Mouse (Mus musculus) left cerebral cortex, postnatal 36 days (tissue): ENCODE results near the gene Tpmt. TPM values are rescaled to one million over a fixed set of nuclear protein-coding genes. Genes with fewer than 3 reads are reported as not detected.

Experiments
- DNase-seq, 2 experiments: peaks; one replicate each; pipeline ENCODE4 v3.0.0; 2021 to 2022; ENCODE audit warnings: low spot score in 2 of 2, mixed read lengths in 1 of 2
- intact Hi-C: fragments of 180-260 bp; cut with DNase I; formaldehyde crosslinking; loops from one replicate; pipeline ENCODE4 v1.15.1; 2025
- total RNA-seq, 2 experiments: library from RNA; stranded (reverse); gene quantifications; 2 replicates each; pipeline ENCODE4 v1.2.3; 2021

Gene Tpmt
- total RNA-seq = 1 to 10 TPM; 9.7 to 10.0 TPM

DNA sequence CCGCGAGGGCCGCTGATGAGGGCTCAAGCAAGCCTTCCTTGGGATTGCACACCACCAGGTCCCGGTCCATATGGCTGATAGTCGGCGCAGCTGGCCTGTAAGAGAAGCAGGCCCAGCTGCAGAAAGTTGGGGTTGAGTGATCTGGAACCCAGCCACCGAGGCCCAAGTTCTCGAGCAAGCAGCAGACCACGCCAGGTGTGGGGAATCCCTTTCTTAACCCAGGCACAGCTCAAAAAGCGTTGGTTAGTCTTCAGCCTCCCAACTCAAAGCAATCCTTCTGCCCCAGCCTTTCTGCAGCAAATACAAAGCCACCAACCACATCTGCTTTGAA lies at the start of gene Tpmt:
Tpmt (minus strand) TSS at position 121 of the 331 bp plus-strand sequence.
- intact Hi-C loops = no loop called here
- no peak for DNase-seq

DNA sequence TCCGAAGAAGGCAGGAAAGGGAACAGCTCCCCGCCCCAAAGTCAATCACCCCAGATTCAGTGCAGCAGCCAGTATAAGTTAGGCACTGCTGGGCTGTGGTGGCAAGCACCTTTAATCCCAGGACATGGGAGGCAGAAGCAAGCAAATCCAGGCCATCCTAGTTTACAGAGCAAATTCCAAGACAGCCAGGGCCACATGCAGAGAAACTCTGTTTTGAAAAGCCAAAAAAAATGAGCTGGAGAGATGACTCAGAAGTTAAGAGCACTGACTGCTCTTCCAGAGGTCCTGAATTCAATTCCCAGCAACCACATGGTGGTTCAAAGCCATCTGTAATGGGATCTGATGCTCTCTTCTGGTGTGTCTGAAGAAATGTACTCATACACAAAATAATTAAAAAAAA lies 49.3 kb upstream of the Tpmt start:
- intact Hi-C loops = no loop called here
- no peak for DNase-seq

DNA sequence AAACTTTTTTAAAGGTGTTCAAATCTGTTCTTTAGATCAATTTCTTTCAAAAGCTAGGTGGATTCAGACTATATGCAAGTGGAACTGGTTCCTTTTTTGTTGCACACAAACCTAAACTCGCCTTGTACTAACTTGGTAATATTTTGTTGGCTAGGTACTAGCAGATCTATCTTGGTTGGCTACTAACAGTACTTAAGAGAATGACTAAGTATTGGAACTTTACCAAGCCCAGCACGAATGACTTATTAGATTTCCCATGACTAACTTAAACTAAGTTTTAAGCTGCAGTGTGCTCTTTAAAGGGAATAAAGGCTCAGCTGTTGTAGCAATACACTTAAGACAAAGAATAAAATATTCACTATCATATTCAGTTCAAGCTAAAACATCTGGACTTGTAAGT lies 44.7 kb upstream of the Tpmt start:
- intact Hi-C loops = no loop called here
- no peak for DNase-seq

DNA sequence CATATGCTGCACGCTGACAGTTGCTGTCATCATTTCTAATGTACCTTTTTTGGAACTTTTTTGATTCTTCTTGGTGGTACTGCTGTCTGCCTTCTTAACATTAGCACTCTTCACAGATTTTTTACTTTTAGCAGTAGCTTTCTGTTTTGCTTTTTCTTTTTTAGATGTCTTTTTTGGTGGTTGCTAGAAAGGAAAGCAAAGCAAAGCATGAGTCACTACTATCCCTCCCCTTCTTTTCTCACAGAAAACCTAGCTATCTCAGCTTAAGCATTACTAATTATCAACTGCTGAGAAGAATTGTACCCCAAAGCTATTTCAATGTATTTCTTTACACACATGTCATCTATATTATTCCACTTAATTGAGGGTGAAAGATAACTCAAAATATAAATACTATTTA lies 43.9 kb upstream of the Tpmt start:
- no peak for DNase-seq
- intact Hi-C loops = no loop called here

DNA sequence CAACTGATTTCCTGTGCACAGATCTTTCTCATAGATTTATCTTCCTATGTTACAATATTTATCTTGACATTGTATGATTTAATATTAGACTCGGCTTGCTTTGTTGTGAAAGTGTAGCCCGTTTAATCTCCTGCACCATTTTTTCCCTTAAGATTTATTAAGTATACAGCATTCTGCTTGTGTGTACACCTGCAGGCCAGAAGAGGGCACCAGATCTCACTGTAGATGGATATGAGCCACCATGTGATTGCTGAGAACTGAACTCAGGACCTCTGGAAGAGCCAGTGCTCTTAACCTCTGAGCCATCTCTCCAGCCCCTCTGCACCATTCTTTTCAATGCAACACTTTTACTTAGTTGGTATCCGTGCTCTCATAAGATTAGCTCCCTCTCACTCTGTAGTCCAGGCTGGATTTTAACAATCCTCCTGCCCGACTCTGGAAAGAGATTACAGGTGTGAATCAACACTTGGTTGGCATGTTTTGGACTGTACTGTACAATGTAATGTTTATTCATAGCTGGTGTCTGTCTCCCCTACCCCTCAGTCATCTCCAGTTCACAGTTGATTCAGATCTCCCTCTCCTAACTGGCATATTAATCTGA lies 36.5 kb upstream of the Tpmt start:
- intact Hi-C loops = no loop called here
- no peak for DNase-seq

DNA sequence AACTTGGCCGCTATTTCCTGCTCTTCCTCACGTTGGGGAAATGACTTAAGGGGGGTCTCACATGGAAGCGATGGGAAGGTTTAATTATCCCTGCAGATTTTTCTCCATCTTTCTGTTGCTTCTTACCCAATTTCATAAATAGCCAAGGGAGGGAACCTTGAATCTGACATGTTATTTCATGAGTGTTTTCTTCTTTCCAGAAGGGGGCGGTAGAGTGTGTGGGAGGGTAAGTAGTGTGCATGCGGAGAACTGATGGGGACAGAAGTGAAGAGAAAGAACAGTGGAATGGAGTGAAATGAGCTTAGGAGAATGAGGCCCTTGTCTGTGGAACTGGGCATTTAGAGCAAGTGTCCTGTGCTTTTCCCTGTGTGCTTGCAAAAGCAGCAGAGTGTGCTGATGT lies 34.3 kb upstream of the Tpmt start:
- no peak for DNase-seq
- intact Hi-C loops = no loop called here

DNA sequence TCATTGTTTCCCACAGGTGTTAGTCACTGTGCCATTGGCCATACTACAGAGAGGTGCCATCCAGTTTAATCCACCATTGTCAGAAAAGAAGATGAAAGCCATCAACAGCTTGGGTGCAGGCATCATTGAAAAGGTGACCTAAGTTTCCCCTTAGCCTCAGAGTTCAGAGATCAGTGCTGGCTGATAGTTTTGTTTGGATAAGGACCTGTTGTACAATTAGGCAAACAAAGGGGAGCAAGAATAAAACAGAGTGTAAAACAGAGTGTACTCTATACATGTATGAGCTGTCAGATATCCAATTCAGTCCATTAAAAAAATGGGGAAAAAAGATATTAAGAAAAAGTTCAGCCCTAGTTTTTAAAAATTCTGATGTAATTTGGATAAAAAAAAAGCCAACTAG lies 32.8 kb upstream of the Tpmt start:
- intact Hi-C loops = no loop called here
- no peak for DNase-seq

DNA sequence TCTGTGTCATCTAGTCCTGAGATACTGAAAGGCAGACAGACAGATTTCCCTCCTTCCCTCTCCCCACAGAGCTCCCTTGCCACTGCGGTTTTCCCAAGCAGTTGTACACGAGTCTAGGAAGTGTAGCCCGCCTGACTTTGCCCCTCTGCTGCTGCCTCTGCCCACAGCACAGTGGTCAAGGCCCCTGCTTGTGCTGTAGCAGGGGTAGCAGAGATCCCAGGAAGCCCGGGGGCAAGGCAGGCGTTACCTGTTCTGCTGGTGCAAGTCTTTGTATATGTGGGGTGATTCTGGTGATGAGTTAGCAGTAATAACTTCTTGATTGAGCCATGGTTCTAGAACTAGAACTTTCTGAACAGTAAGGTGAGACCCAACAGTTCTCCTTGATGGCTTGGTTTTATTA lies 31.6 kb upstream of the Tpmt start:
- intact Hi-C loops = no loop called here
- DNase-seq = no peak

DNA sequence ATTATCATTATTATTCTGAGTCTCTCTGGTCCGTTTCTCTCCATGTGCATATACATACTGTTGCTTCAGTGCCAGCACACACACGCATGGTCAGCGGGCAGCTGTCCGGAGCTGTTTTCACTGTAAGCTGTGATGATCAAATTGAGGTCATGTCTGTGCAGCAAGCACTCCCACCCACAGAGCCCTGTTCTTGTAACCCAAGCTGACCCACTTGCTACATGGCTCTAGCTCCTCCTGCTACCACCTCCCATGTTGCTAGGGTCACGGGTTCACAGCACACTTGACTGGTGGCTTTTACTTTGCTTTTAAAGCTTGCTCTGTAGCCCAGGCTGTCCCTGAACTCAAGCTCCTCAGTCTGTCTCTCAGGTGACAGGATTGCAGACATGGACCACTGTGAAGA lies 27.9 kb upstream of the Tpmt start:
- intact Hi-C loops = no loop called here
- no peak for DNase-seq

DNA sequence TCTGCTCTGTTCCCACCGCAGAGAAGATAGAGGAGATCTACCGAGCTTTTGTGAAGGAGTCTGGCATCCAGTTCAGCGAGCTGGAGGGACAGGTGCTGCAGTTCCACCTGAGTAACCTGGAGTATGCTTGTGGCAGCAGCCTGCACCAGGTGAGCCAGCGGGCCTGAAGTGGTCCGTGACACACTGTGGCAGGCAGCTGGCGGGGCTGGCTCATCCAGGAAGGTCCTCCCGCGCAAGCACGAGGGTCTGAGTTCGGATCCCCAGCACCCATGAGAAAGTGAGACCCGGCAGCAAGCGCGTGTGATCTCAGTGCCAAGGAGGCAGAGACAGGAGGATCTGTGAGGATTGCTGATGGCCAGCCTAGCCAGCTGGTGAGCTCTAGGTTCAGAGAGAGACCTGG lies 27.3 kb upstream of the Tpmt start:
- DNase-seq = no peak
- intact Hi-C loops = no loop called here

DNA sequence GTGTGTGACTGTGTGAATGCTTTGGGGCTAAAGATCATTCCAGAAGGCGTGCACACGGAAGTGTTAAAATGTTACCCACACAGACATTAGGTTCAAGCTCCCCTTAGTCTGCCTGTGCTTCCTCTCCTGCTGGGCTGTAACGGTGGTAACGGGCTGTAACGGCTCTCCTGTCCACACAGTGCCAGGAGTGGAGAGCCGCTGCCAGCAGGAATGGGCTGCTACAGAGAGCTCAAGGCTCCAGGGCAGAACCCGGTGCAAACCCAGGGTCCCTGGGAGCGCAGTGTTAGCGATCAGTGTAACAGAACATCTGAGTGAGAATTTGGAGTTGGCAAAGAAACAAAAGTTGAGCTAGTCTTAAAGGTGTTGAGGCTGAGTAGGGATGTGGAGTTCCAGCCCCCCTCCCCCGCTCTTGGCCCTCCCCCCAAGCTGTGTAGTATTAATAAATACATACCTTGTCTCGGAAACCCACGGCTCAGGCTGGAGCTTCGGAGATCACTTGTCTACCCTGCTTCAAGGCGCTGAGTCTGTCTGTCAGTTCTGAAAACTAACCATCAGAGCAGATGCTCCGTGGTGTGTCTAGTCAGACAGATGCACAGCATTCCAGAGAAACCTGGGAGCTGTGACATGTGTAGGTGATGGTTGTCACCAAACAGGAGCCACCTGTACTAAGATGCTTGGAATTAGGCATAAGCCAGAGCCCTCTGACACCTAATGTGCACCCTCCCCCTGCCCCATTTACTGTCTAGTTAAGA lies 26.0 kb upstream of the Tpmt start:
- DNase-seq = no peak
- intact Hi-C loops = no loop called here

DNA sequence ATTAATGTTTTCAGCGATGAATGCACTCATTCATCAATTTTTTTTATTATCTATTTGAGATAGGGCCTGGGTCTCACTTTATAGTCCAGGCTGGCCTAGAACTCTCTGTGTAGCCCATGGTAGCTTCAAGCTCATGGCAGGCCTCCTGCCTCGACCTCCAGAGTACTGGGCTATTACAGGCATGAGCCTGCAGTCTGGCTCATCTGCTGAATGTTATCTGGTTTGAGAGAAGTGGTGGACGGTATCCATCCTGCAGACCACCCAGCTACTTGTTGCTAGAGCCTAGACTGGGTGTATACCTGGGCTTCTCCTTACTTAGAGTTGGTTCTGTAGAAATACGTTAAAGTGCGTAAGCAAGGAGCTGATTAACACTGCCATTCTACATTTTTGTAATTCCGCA lies 22.5 kb upstream of the Tpmt start:
- DNase-seq = no peak
- intact Hi-C loops = no loop called here

DNA sequence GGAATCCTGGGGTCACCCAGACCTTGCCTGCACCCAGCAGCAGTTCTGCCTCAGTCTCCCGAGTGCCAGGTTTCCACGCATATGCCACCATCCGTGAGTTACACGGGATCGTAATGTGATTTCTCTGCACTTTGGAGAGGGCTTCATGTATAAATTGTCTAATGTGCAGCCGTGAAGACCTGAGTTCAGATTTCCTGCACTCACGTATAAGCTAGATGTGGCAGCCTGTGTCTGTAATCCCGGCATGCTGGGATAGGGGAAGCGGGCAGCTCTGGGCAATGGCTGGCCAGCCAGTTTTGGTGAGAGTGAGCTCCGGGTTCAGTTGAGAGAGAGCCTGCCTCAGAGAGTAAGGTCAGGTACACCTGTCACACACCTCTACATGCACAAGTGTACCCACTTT lies 22.0 kb upstream of the Tpmt start:
- intact Hi-C loops = no loop called here
- DNase-seq = no peak

DNA sequence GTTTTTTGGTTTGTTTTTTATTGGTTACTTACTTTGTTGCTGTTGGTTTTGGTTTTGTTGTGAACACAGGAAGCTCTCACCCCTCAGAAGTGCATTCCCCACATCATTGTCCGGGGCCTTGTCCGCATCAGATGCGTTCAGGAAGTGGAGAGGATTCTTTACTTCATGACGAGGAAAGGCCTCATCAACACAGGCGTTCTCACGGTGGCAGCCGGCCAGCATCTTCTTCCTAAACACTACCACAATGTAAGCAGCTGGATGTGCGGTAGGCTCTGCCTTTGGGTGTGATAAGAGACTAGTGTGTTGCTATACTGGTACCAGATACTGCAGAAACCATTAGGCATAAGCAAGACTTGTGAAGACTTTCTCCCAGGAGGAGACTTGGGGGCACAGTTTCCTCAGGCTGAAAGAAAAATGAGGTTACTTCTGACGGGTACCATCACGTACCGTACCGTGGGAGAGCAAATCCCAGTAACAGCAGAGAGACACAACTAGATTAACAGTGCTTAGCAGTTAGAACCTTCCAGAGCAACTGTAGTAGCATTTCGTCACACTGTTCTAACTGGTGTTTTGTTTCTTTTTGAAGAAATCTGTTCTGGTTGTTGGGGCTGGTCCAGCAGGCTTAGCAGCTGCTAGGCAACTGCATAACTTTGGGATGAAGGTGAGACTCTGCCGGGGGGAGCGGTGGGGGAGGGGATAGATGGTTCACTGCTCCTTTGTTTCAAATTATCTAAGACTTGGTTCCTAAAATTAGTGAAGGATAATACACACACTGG lies 19.6 kb upstream of the Tpmt start:
- DNase-seq = no peak
- intact Hi-C loops = no loop called here

DNA sequence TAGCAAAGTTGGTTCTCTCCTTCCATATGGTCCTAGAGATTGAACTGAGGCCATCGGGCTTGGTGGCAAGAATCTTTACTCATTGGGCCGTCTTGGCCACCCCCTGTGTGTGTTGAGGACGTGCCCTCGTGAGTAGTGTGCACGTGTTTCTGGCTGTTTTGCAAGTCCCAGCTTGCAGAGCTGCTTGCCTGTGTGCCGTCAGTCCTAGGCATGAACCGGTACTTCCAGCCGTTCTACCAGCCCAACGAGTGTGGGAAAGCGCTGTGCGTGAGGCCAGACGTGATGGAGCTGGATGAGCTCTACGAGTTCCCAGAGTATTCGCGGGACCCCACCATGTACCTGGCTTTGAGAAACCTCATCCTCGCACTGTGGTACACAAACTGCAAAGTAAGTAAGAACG lies 18.2 kb upstream of the Tpmt start:
- DNase-seq = no peak
- intact Hi-C loops = no loop called here

DNA sequence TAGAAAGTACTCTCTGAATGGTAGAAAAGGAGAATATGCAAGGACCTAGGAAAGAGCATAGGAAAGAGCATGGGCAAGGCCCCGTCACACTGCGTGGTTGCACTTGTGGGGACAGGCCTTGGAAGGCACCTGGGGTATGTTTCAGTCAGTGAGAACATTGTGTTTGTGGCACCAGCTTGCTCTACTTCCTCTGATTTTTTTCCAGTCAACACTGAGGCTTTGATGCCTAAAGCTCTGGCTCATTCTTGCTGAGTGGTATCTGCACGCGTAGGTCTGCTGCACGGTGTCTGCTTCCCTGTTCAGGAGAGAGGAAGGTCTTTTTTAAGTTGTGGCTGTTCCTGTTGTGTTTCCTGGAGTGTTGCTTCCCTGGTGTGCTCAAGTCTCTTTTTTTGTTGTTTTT lies 12.2 kb upstream of the Tpmt start:
- no peak for DNase-seq
- intact Hi-C loops = no loop called here

DNA sequence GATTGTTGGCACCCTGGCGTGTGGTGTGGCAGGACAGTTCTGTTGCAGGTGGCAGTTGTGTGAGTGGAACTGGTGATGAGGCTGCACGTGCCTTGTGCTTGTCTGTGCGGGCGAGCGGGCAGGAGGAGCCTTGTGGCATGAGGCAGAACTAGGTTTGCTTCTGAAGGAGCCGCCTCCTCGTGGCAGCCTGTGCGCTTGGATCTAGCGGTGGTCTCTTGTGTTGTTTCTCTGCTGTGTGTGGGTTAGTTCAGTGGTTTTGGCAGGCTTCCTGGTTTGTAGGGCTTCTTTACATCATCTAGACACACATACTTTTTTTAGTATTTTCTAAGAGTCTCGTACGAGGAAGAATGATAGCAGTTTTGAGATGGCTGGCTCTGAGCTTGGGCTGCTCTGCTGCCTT lies 11.6 kb upstream of the Tpmt start:
- intact Hi-C loops = no loop called here
- DNase-seq = peak; percentile 64 to 76

DNA sequence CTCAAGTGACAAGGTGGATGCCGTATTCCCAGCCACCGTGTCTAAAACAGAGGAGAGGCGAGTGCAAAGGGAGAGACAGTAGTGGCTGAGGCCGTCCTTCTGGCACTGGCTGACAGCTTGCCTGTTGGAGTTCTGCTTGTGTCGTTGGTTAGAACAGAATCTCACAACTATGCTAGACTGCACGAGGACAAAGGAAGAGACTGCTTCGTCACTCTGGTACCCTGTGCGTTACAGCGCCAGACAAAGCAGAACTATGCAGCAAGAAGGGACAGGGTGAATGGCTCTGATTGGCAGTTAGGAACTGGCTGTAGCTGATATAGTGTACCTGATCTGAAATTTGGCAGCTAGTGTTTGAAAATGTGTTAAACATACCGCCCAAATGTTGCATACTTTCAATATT lies 9.4 kb upstream of the Tpmt start:
- no peak for DNase-seq
- intact Hi-C loops = no loop called here

DNA sequence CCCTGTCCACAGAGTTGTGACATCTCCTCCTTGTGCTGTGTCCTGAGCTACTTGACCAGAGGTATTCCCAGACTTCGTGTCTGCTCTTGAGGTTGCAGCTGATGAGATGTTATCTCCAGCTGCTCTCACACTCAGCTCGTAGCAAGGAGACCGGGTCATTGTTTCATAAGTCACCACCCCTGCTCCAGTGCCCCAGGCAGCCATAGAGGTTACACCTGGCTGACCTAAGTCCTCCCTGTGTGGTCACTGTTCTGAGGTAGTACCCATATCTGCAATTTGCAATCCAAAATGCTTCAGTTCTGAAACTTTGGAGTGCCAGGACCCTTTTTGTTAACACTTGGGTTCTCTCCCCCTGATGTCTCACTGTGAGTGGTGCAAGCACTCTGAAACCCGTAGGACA lies 5.5 kb upstream of the Tpmt start:
- intact Hi-C loops = no loop called here
- no peak for DNase-seq

DNA sequence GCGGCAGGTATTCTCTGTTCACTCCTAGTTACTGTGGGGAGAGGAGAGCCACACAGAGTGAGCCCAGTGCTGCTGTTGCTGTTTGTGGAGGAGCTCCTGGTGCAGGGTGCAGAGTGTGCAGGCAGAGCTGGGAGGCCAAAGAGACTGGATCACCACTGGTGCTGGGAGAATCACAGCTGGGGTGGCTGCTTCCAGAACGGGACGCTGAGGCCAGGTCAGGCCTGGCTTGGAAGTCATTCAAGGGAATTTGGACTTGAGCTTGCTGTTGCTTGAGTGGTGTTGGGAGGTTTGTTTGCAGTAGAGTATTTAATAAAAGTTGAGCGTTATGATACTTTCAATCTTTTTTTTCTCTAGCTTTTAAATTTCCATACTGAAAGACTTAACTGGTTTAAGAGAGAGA lies 3.5 kb upstream of the Tpmt start:
- no peak for DNase-seq
- intact Hi-C loops = no loop called here
